Comparison of ENCODE assay signal across 12 mouse cellular contexts in the genomic region with DNA sequence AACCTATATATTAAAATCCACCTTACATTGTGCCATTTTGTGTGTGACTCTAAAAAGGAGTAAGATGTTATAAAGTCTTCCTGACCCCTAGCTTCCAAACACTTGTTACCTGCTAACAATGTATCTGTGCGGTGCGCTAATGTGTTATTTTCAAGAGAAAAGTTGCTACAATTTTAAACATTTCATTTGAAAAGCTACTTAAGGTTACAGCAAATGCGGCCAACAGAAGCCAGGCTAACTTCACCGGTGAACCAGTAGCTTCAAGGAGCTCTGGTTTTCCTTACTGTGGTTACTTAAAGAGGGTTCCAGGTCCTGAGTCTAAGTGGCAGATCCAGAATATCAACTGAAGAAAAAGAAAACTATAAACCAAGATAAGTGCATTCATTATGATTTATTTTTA. TPM values are rescaled to one million over a fixed set of nuclear protein-coding genes. Genes with fewer than 3 reads are reported as not detected.
DNase-seq lines count a peak whose midpoint lies in the region; ATAC-seq lines count a peak whose summit lies in the region.
"Had no signal": no experiment of that assay in that cellular context is flagged by ENCODE, and none has a peak within 500 bp of the region (broad histone marks: within the 10 kb centered on the region; RNA-seq: fewer than 3 reads in every experiment).

No protein-coding gene starts in this region.

- no peaks in the 10 kb centered on the region for H3K36me3 ChIP-seq in kidney, embryonic 15.5 days
- H3K36me3 ChIP-seq in embryonic facial prominence, embryonic 10.5 days (replicated peaks) = no peaks in the 10 kb centered on the region
- no peaks in the 10 kb centered on the region for H3K36me3 ChIP-seq in forebrain, embryonic 14.5 days (ENCODE audit: control insufficient read depth, insufficient read depth, low read length)
- H3K36me3 ChIP-seq in midbrain, embryonic 11.5 days (ENCODE audit: control insufficient read depth, insufficient read depth, low read length) = no peaks in the 10 kb centered on the region

- 89% methylated on average over 4 of the region's 4 CpGs for WGBS in kidney, embryonic 15.5 days
- WGBS in embryonic facial prominence, embryonic 10.5 days = 93% methylated on average over 4 of the region's 4 CpGs
- WGBS in forebrain, embryonic 14.5 days = 92% methylated on average over 4 of the region's 4 CpGs
- WGBS in midbrain, embryonic 11.5 days = 93% methylated on average over 4 of the region's 4 CpGs

- no peak for DNase-seq in kidney, adult 11 months
- no peak for DNase-seq in embryonic facial prominence, embryonic 10.5 days (ENCODE audit: low spot score)
- DNase-seq in forebrain, embryonic 14.5 days (ENCODE audit: low spot score) = no peak
- no peak for DNase-seq in midbrain, embryonic 11.5 days (ENCODE audit: low spot score, missing footprints)
- DNase-seq in gastrocnemius, postnatal 4 days (ENCODE audit: low spot score in 2 of 2) = no peak
- DNase-seq in cerebellum, adult 9-11 months = no peak
- no peak for DNase-seq in adrenal gland, postnatal 25 days
- DNase-seq: adrenal gland, postnatal 36 days; heart, postnatal 14 days; layer of hippocampus, postnatal 36 days; lung, postnatal 36 days had no signal

- H3K9ac ChIP-seq in kidney, embryonic 15.5 days = no peak overlapping the region
- no peak overlapping the region for H3K9ac ChIP-seq in forebrain, embryonic 14.5 days (ENCODE audit: low read length)
- H3K9ac ChIP-seq in midbrain, embryonic 11.5 days (ENCODE audit: low read length) = 0 out of 2 replicates have a peak overlapping the region, but pooled peaks have one; percentile 98

- no peaks in the 10 kb centered on the region for H3K9me3 ChIP-seq in kidney, embryonic 15.5 days (replicated peaks)
- no peaks in the 10 kb centered on the region for H3K9me3 ChIP-seq in embryonic facial prominence, embryonic 10.5 days
- no peaks in the 10 kb centered on the region for H3K9me3 ChIP-seq in forebrain, embryonic 14.5 days (replicated peaks; ENCODE audit: control insufficient read depth, low read length)
- no peaks in the 10 kb centered on the region for H3K9me3 ChIP-seq in midbrain, embryonic 11.5 days (ENCODE audit: control insufficient read depth, low read length)

- peaks cover 32% of the 10 kb centered on the region for H3K4me1 ChIP-seq in kidney, embryonic 15.5 days
- peaks cover 34% of the 10 kb centered on the region for H3K4me1 ChIP-seq in embryonic facial prominence, embryonic 10.5 days
- peaks cover 22% of the 10 kb centered on the region for H3K4me1 ChIP-seq in forebrain, embryonic 14.5 days (ENCODE audit: control insufficient read depth, insufficient read depth, low read length)
- peaks cover 19% of the 10 kb centered on the region for H3K4me1 ChIP-seq in midbrain, embryonic 11.5 days (ENCODE audit: control insufficient read depth, insufficient read depth, low read length)

- no peaks in the 10 kb centered on the region for H3K27me3 ChIP-seq in kidney, embryonic 15.5 days
- no peaks in the 10 kb centered on the region for H3K27me3 ChIP-seq in embryonic facial prominence, embryonic 10.5 days (replicated peaks; ENCODE audit: low read depth, poor library complexity, severe bottlenecking)
- H3K27me3 ChIP-seq in forebrain, embryonic 14.5 days (replicated peaks; ENCODE audit: control insufficient read depth, insufficient read depth, low read length) = no peaks in the 10 kb centered on the region
- H3K27me3 ChIP-seq in midbrain, embryonic 11.5 days (ENCODE audit: control insufficient read depth, insufficient read depth, low read length) = no peaks in the 10 kb centered on the region

- H3K4me2 ChIP-seq in kidney, embryonic 15.5 days = peak overlapping the region; percentile 75; the same call in 1 of the 2 replicates
- peak overlapping the region; percentile 55 for H3K4me2 ChIP-seq in forebrain, embryonic 14.5 days (ENCODE audit: low read length)
- H3K4me2 ChIP-seq in midbrain, embryonic 11.5 days = peak overlapping the region; percentile 74

- ATAC-seq in kidney, embryonic 15.5 days (replicated peaks; ENCODE audit: low FRiP score) = no peak
- ATAC-seq in forebrain, embryonic 14.5 days = no peak
- no peak for ATAC-seq in midbrain, embryonic 11.5 days (ENCODE audit: low FRiP score)

- H3K27ac ChIP-seq in kidney, embryonic 15.5 days = no peak overlapping the region
- no peak overlapping the region for H3K27ac ChIP-seq in embryonic facial prominence, embryonic 10.5 days (replicated peaks)
- H3K27ac ChIP-seq in forebrain, embryonic 14.5 days (ENCODE audit: low read depth, low read length) = no peak overlapping the region
- no peak overlapping the region for H3K27ac ChIP-seq in midbrain, embryonic 11.5 days (ENCODE audit: low read depth, low read length)

- peak overlapping the region; percentile 99 for H3K4me3 ChIP-seq in kidney, embryonic 15.5 days (replicated peaks)
- H3K4me3 ChIP-seq in embryonic facial prominence, embryonic 10.5 days = peak overlapping the region; percentile 91
- no peak overlapping the region for H3K4me3 ChIP-seq in forebrain, embryonic 14.5 days (ENCODE audit: low read depth, low read length)
- no peak overlapping the region; the same call in 1 of the 2 replicates for H3K4me3 ChIP-seq in midbrain, embryonic 11.5 days (ENCODE audit: low read depth, low read length)

RNA-seq across cellular contexts. Expression of gene Nr2c2, which starts 1.2 kb away (rescaled TPM):
- 18.8 and 19.8 TPM in 2 replicates for polyA plus RNA-seq in kidney, embryonic 15.5 days (2015; fragmentation: Nextera tagmentation; extraction: Ambion mirVana)
- polyA plus RNA-seq in embryonic facial prominence, embryonic 10.5 days (2016; fragmentation: Nextera tagmentation; extraction: Ambion mirVana) = 22.5 and 23.0 TPM in 2 replicates
- 16.1 and 18.7 TPM in 2 replicates for polyA plus RNA-seq in forebrain, embryonic 14.5 days (2014; fragmentation: Nextera tagmentation; extraction: Ambion mirVana)
- 20.0 and 20.4 TPM in 2 replicates for polyA plus RNA-seq in midbrain, embryonic 11.5 days (2014; fragmentation: Nextera tagmentation; extraction: Ambion mirVana)
- total RNA-seq in gastrocnemius, postnatal 4 days (2021) = 10 to 100 TPM; 38.0 to 41.3 TPM
- total RNA-seq in adrenal gland, postnatal 25 days (2021) = 44.1 and 49.9 TPM in 2 replicates

Comparison
In these comparisons a context has a peak if more than half of its experiments do, and no peak if none do; other contexts are left out.
1. H3K4me3 ChIP-seq: peak in kidney, embryonic 15.5 days (single experiment) and embryonic facial prominence, embryonic 10.5 days (single experiment); none in forebrain, embryonic 14.5 days (single experiment) and midbrain, embryonic 11.5 days (single experiment).
2. Peak in every context shown above with its lines, with median percentiles within 50 percentile points of each other: H3K4me2 ChIP-seq.